Mouse (Mus musculus): ENCODE data around the gene Smox. TPM values are rescaled to one million over a fixed set of nuclear protein-coding genes. Genes with fewer than 3 reads are reported as not detected.
A peak's percentile ranks its signal among the peaks of the same experiment; 100 is the strongest.

Smox gene
- polyA plus RNA-seq, 1 experiment from 2014 or later, result 28.7 TPM

DNA sequence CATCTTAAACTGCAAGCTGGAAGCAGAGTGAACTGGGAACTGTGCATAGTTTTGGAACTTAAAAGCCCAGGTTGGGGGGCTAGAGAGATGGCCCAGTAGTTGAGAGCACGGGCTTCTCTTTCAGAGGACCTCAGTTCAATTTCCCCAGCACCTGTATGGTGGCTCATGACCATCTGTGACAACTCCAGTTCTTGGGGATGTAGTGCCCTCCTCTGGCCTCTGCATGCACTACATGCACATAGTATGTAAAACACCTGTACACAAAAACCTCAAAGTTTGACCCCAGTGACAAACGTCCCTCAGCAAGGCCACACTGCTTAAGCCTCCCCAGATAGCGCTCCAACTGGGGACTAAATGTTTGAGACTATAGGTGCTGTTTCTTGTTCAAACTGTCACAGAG, 35.8 kb downstream of the Smox start:
- H3K27me3 ChIP-seq (ENCODE audit: insufficient read depth, low read length), result no peaks in the 10 kb centered on the region
- H3K36me3 ChIP-seq (ENCODE audit: insufficient read depth), result no peaks in the 10 kb centered on the region
- DNase-seq, result peak; percentile 51
- no peak for ATAC-seq (ENCODE audit: insufficient read depth)
- H3K4me2 ChIP-seq, result no peak overlapping the region
- H3K4me1 ChIP-seq (ENCODE audit: insufficient read depth), result no peaks in the 10 kb centered on the region
- H3K9me3 ChIP-seq (ENCODE audit: low read depth, low read length), result no peaks in the 10 kb centered on the region
- TF ChIP-seq CTCF (IDR thresholded peaks at IDR 0.05; ENCODE audit: low read depth), result peak; percentile 61
- H3K4me3 ChIP-seq (ENCODE audit: low read depth, low read length), result no peak overlapping the region
- no peak overlapping the region for H3K9ac ChIP-seq
- WGBS, result 44% methylated on average over 3 of the region's 3 CpGs
- no peak overlapping the region for H3K27ac ChIP-seq (ENCODE audit: low read depth)

GRCm38 (mm10) chr2:131529898-131530622, 38.8 kb downstream of the Smox start:
- ATAC-seq (ENCODE audit: insufficient read depth), result peak; percentile 70
- Histone ChIP-seq H3K4me1 (ENCODE audit: insufficient read depth) (no peaks in the 10 kb centered on the region), H3K27ac (ENCODE audit: low read depth) (no peak overlapping the region), H3K36me3 (ENCODE audit: insufficient read depth) (no peaks in the 10 kb centered on the region), H3K9ac (no peak overlapping the region), H3K9me3 (ENCODE audit: low read depth, low read length) (no peaks in the 10 kb centered on the region), H3K4me3 (ENCODE audit: low read depth, low read length) (no peak overlapping the region), H3K27me3 (ENCODE audit: insufficient read depth, low read length) (no peaks in the 10 kb centered on the region), H3K4me2 (no peak overlapping the region)
- DNase-seq, result peak; percentile 89
- WGBS, result 31% methylated on average over 11 of the region's 11 CpGs
- TF ChIP-seq CTCF (IDR thresholded peaks at IDR 0.05; ENCODE audit: low read depth), result peak; percentile 90

DNA sequence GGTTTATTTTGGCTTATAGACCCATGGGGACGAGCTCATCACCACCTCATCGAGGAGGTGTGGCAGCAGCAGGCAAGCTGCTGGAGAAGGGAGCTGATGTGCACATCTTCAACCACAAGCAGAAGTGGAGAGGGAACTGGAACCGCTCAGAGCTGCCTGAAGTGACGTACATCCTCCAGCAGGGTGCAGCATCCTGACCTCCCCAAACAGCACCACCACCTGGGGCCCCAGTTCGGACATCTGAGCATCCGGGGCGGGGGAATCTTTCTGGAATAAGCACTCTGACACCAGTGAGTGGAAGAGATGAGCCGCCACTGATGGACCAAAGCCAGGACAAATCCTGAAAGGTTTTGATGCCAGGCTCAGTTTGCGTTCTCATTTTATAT, 39.3 kb downstream of the Smox start:
- H3K27ac ChIP-seq (ENCODE audit: low read depth), result no peak overlapping the region
- DNase-seq (peak; percentile 63), ATAC-seq (ENCODE audit: insufficient read depth) (peak; percentile 52)
- H3K27me3 ChIP-seq (ENCODE audit: insufficient read depth, low read length), result no peaks in the 10 kb centered on the region
- no peak overlapping the region for H3K9ac ChIP-seq
- no peaks in the 10 kb centered on the region for H3K4me1 ChIP-seq (ENCODE audit: insufficient read depth)
- no peaks in the 10 kb centered on the region for H3K9me3 ChIP-seq (ENCODE audit: low read depth, low read length)
- H3K4me2 ChIP-seq, result no peak overlapping the region
- H3K4me3 ChIP-seq (ENCODE audit: low read depth, low read length), result no peak overlapping the region
- TF ChIP-seq CTCF (IDR thresholded peaks at IDR 0.05; ENCODE audit: low read depth), result peak; percentile 72
- H3K36me3 ChIP-seq (ENCODE audit: insufficient read depth), result no peaks in the 10 kb centered on the region
- 21% methylated on average over 9 of the region's 9 CpGs for WGBS

GRCm38 (mm10) chr2:131531271-131531670, 40.0 kb downstream of the Smox start:
- Histone ChIP-seq H3K36me3 (ENCODE audit: insufficient read depth) (no peaks in the 10 kb centered on the region), H3K4me3 (ENCODE audit: low read depth, low read length) (no peak overlapping the region), H3K27me3 (ENCODE audit: insufficient read depth, low read length) (no peaks in the 10 kb centered on the region), H3K27ac (ENCODE audit: low read depth) (no peak overlapping the region), H3K4me1 (ENCODE audit: insufficient read depth) (no peaks in the 10 kb centered on the region), H3K9ac (no peak overlapping the region), H3K4me2 (no peak overlapping the region), H3K9me3 (ENCODE audit: low read depth, low read length) (no peaks in the 10 kb centered on the region)
- TF ChIP-seq CTCF (IDR thresholded peaks at IDR 0.05; ENCODE audit: low read depth), result no peak
- 78% methylated on average over 7 of the region's 7 CpGs for WGBS
- DNase-seq, result no peak
- no peak for ATAC-seq (ENCODE audit: insufficient read depth)

DNA sequence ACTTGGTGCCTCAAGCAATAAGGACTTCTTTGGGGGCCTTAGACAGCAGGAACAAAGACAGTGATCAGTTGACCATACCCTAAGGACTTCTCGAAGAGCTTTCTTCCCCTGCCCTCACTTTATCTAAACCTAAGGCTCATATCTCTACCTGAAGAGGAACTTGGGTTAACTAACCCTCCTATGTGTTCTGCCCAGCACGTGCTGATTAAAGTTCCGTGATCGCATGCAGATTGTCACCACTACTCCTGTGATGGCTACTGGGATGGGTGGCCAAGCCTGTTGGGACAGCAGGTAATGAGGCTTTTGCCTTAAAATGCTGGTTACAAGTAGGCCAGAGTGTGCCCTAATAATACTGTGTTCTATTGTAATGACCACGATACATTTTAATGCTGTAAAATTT, 43.9 kb downstream of the Smox start:
- Histone ChIP-seq H3K36me3 (ENCODE audit: insufficient read depth) (no peaks in the 10 kb centered on the region), H3K9me3 (ENCODE audit: low read depth, low read length) (no peaks in the 10 kb centered on the region), H3K4me1 (ENCODE audit: insufficient read depth) (no peaks in the 10 kb centered on the region), H3K9ac (no peak overlapping the region), H3K4me3 (ENCODE audit: low read depth, low read length) (no peak overlapping the region), H3K4me2 (no peak overlapping the region), H3K27ac (ENCODE audit: low read depth) (no peak overlapping the region), H3K27me3 (ENCODE audit: insufficient read depth, low read length) (no peaks in the 10 kb centered on the region)
- DNase-seq (no peak), ATAC-seq (ENCODE audit: insufficient read depth) (no peak)
- WGBS, result 83% methylated on average over 5 of the region's 5 CpGs
- no peak for TF ChIP-seq CTCF (IDR thresholded peaks at IDR 0.05; ENCODE audit: low read depth)

DNA sequence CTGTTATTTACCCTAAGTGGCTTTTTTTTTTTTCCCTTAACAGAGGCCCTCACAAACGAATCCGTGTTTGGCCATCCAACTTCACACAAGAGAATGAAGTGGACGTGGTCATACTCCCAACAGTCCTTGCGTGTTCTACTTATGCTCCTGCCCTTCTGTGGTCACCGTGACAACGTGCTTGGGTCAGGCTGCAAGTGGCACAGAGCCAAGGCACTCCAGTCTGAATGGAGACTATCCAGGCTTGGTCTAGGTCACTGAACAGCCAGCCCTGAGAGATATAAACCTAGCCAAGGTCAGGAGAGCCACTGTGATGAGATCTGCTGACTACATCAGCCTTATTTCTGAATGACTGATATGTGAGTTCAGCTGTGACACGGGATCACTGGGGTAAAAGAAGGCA, 47.0 kb downstream of the Smox start:
- Histone ChIP-seq H3K4me2 (no peak overlapping the region), H3K9ac (no peak overlapping the region), H3K27me3 (ENCODE audit: insufficient read depth, low read length) (no peaks in the 10 kb centered on the region), H3K9me3 (ENCODE audit: low read depth, low read length) (no peaks in the 10 kb centered on the region), H3K36me3 (ENCODE audit: insufficient read depth) (no peaks in the 10 kb centered on the region), H3K4me3 (ENCODE audit: low read depth, low read length) (no peak overlapping the region), H3K4me1 (ENCODE audit: insufficient read depth) (no peaks in the 10 kb centered on the region), H3K27ac (ENCODE audit: low read depth) (no peak overlapping the region)
- DNase-seq (peak; percentile 44), ATAC-seq (ENCODE audit: insufficient read depth) (no peak)
- 49% methylated on average over 7 of the region's 7 CpGs for WGBS
- TF ChIP-seq CTCF (IDR thresholded peaks at IDR 0.05; ENCODE audit: low read depth), result no peak

DNA sequence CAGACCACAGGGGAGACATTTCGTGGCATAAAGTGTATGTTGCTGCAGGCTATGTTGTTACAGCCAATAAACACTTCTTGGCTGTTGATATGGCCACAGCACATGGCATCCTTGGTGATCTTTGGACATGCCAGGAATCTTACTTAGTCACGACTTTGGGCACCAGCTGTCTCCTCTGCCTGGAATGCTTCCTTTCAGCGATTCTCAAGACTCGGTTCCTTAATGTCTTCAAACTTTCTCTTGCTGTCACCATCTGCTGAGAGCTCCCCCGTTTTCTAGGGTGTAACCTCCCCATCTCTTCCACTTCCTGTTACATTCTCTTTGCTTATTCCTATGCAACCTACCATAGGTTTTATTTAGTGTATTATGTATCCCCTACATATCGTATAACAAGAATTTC, 48.5 kb downstream of the Smox start:
- no peak for DNase-seq
- Histone ChIP-seq H3K27ac (ENCODE audit: low read depth) (no peak overlapping the region), H3K4me2 (no peak overlapping the region), H3K4me1 (ENCODE audit: insufficient read depth) (no peaks in the 10 kb centered on the region), H3K9ac (no peak overlapping the region), H3K9me3 (ENCODE audit: low read depth, low read length) (no peaks in the 10 kb centered on the region), H3K27me3 (ENCODE audit: insufficient read depth, low read length) (no peaks in the 10 kb centered on the region), H3K36me3 (ENCODE audit: insufficient read depth) (no peaks in the 10 kb centered on the region), H3K4me3 (ENCODE audit: low read depth, low read length) (no peak overlapping the region)
- WGBS, result 76% methylated on average over 6 of the region's 6 CpGs
- TF ChIP-seq CTCF (IDR thresholded peaks at IDR 0.05; ENCODE audit: low read depth), result no peak
- ATAC-seq (ENCODE audit: insufficient read depth), result no peak
